Mouse (Mus musculus) limb, embryonic 15.5 days (tissue): ENCODE data around the gene Ccna2. TPM values are rescaled to one million over a fixed set of nuclear protein-coding genes. Genes with fewer than 3 reads are reported as not detected.

Source experiments
- ATAC-seq: fragments of 200-750 bp; cut with Nextera tagmentation; 2 replicates; pipeline ENCODE4 v1.8.0; 2017; ENCODE audit warnings: low read depth, moderate TSS enrichment; ENCODE audit not compliant: insufficient number of reproducible peaks, low FRiP score, low TSS enrichment
- H3K27ac ChIP-seq: fragments of 300-500 bp; sonication (generic); 2 replicates; pipeline ENCODE4 v1.5.1; 2015; ENCODE audit warnings: moderate library complexity, mild to moderate bottlenecking, inconsistent platforms
- H3K27me3 ChIP-seq: fragments of 300-500 bp; sonication (generic); 2 replicates; pipeline ENCODE4 v1.6.1; 2015; ENCODE audit warnings: inconsistent platforms
- H3K36me3 ChIP-seq: fragments of 300-500 bp; sonication (generic); 2 replicates; pipeline ENCODE4 v1.6.1; 2015; ENCODE audit warnings: inconsistent platforms
- H3K4me1 ChIP-seq: fragments of 300-500 bp; sonication (generic); 2 replicates; pipeline ENCODE4 v1.6.1; 2015; ENCODE audit warnings: inconsistent platforms
- H3K4me2 ChIP-seq: fragments of 300-500 bp; sonication (generic); 2 replicates; pipeline ENCODE4 v1.6.1; 2015; ENCODE audit warnings: mild to moderate bottlenecking, inconsistent platforms
- H3K4me3 ChIP-seq: fragments of 300-500 bp; sonication (generic); 2 replicates; pipeline ENCODE4 v1.5.1; 2015; ENCODE audit warnings: mild to moderate bottlenecking, inconsistent platforms
- H3K9ac ChIP-seq: fragments of 300-500 bp; sonication (generic); 2 replicates; pipeline ENCODE4 v1.6.1; 2015; ENCODE audit warnings: inconsistent platforms
- H3K9me3 ChIP-seq: fragments of 300-500 bp; sonication (generic); 2 replicates; pipeline ENCODE4 v1.6.1; 2016; ENCODE audit warnings: inconsistent platforms
- WGBS: fragments of 180-500 bp; shearing (Covaris S2); methylation state at CpG from one replicate; pipeline ENCODE4 v1.1.7; 2015; 5-methylcytosine and 5-hydroxymethylcytosine counted together
- polyA plus RNA-seq: library from polyadenylated mRNA; unstranded; fragments of >200 nt; fragmentation: Nextera tagmentation; extraction: Ambion mirVana; gene quantifications from 2 replicates; pipeline ENCODE4 v1.2.1, GENCODE M21; 2015

Ccna2 gene
- polyA plus RNA-seq, 1 experiment from 2014 or later: 130 TPM

DNA sequence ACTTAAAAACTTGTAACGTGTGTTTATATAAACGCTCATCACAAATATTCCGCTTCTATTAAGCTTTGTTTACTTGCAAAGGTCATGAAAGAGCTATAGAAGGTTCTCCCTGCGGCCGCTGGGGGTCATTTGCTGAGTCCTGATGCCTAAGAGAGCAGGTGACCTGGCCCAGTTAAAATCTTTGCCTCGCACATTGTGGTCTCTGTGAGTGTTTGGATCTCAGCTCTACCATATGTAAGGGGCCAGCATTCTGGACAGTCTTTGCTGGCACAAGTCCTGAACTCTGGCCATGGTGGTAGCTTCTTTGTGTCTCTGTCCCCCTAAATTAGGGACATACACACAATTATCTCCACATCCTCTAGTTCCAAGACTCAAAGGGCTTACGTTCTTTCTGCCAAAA lies 39.2 kb downstream of the Ccna2 start:
- 40% methylated on average over 7 of the region's 7 CpGs for WGBS
- Histone ChIP-seq H3K9ac (no peak overlapping the region), H3K4me2 (no peak overlapping the region), H3K4me1 (peaks cover 4% of the 10 kb centered on the region; the same call in 1 of the 2 replicates), H3K27me3 (peaks cover 10% of the 10 kb centered on the region; the same call in 1 of the 2 replicates), H3K36me3 (no peaks in the 10 kb centered on the region), H3K4me3 (no peak overlapping the region), H3K9me3 (no peaks in the 10 kb centered on the region), H3K27ac (no peak overlapping the region)
- ATAC-seq: no peak

DNA sequence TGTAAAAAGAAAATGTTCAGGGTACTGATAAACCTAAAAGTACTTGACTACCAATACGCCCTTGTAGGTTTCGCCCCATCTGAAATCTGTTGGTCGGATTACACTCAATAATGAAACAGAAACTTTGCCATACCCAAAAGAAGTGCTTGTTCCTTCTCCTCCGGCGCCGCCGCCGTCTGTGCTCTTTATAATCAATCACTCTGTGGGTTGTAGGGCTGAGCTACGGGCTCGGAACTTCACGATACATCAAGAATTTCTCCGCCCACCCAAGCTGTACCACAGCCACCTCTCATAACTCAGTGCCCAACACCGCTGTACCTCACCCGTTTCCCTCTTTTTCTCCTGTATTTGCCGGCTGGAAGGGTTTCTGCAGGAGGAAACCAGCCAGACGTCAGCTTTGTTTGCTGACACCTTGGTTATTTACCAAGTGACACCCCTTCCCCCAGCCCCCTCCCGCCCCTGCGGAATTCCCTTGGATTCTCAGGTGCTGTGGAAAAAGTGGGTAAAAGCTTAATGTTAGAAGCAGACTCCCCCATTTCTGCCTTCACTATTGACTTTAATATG lies 39.9 kb downstream of the Ccna2 start:
- WGBS: 8% methylated on average over 18 of the region's 18 CpGs

DNA sequence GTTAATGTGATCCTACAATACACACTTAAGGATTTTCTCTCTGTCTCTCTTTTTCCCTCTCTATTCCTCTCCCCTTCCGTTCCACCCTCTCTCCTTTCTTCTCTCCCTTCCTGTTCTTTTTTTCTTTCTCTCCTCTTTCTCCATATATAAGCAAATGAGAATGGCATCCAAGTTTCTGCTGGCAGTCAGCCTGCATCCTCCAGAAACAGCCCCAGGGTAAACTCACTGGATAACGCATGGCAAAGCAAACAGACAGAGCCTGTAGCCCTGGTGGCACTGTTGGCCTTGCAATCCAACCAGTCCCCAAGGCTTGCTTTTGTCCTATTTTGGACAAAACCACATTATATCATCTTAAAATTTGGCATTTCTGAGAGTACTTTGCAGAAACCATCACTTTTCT lies 40.7 kb downstream of the Ccna2 start:
- no peak for ATAC-seq
- no peak overlapping the region for H3K27ac ChIP-seq
- no peaks in the 10 kb centered on the region for H3K36me3 ChIP-seq
- H3K4me1 ChIP-seq: peaks cover 4% of the 10 kb centered on the region; the same call in 1 of the 2 replicates
- no peaks in the 10 kb centered on the region for H3K9me3 ChIP-seq
- H3K9ac ChIP-seq: no peak overlapping the region
- H3K27me3 ChIP-seq: peaks cover 10% of the 10 kb centered on the region; the same call in 1 of the 2 replicates
- 35% methylated on average over 2 of the region's 2 CpGs for WGBS
- no peak overlapping the region for H3K4me2 ChIP-seq
- no peak overlapping the region for H3K4me3 ChIP-seq

More for the DNA sequence above, 39.9 kb downstream of the Ccna2 start:
- Histone ChIP-seq H3K36me3 (no peaks in the 10 kb centered on the region), H3K9me3 (no peaks in the 10 kb centered on the region), H3K27ac (no peak overlapping the region), H3K4me2 (peak overlapping the region; percentile 50), H3K27me3 (peaks cover 10% of the 10 kb centered on the region; the same call in 1 of the 2 replicates), H3K4me1 (peaks cover 4% of the 10 kb centered on the region; the same call in 1 of the 2 replicates), H3K9ac (0 out of 2 replicates have a peak overlapping the region, but pooled peaks have one; percentile 20), H3K4me3 (peak overlapping the region; percentile 32)
- no peak for ATAC-seq

DNA sequence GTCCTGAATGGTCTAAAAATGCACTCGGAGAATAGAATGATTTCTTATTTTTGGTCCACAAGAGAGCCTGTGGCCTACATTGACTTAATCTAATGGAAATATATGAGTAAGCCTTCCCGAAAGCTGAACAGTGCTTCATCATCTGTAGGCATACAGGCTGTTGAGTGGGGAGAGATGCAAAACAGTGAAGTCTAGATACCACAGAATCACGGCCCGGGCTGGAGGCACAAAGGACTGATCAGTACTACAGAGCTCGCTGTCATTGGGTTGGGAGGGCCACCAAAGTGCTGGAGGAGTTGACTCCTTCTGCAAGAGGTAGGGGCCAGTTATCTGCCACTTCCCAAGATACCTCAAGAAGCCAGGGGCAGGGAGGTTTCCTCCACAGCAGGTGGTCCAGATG lies 41.2 kb downstream of the Ccna2 start:
- H3K36me3 ChIP-seq: no peaks in the 10 kb centered on the region
- no peak for ATAC-seq
- H3K4me3 ChIP-seq: no peak overlapping the region
- H3K27me3 ChIP-seq: peaks cover 10% of the 10 kb centered on the region; the same call in 1 of the 2 replicates
- 78% methylated on average over 5 of the region's 5 CpGs for WGBS
- no peaks in the 10 kb centered on the region for H3K9me3 ChIP-seq
- H3K4me1 ChIP-seq: peaks cover 4% of the 10 kb centered on the region; the same call in 1 of the 2 replicates
- no peak overlapping the region for H3K9ac ChIP-seq
- no peak overlapping the region for H3K27ac ChIP-seq
- no peak overlapping the region for H3K4me2 ChIP-seq

DNA sequence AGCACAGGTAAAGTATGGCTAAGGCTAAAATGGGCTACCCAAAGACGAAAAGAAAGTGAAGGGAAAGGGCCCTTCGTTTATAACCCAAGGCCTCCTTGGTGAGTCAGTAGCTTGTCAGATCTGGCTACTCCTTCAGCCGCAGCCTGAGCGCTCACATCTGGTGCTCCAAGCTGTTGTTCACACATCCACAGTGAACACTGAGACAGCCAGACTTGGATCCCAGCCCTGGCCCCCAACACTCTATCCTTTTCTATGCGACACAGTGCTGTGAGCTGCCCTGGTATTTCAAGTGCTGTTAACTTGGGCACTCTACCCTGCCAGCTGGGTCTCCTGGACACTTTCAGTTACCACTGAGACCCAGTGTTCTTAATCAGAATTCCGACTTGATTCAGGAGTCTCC lies 41.6 kb downstream of the Ccna2 start:
- no peak overlapping the region for H3K9ac ChIP-seq
- peaks cover 10% of the 10 kb centered on the region; the same call in 1 of the 2 replicates for H3K27me3 ChIP-seq
- H3K4me3 ChIP-seq: no peak overlapping the region
- peaks cover 4% of the 10 kb centered on the region; the same call in 1 of the 2 replicates for H3K4me1 ChIP-seq
- 88% methylated on average over 6 of the region's 6 CpGs for WGBS
- H3K9me3 ChIP-seq: no peaks in the 10 kb centered on the region
- ATAC-seq: no peak
- no peak overlapping the region for H3K4me2 ChIP-seq
- H3K36me3 ChIP-seq: no peaks in the 10 kb centered on the region
- H3K27ac ChIP-seq: no peak overlapping the region

DNA sequence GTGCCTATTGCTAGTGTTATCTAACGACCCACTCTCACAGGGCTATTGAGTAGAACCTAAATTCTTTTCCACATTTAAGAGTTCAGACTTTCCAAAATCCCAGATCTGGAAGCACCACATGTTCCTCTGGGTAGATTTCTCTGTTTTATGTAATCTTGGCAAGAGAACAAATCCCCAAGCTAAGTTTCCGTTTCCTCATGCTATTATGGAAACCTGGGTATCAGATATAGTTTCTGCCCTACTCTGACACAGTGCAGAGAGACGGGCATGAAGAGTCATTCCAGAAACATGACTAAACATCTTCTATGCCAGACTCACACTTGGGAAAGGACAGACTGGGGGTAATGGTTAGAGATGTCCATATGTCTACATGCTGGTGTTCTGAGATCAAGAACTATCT lies 47.5 kb downstream of the Ccna2 start:
- peaks cover 11% of the 10 kb centered on the region for H3K4me1 ChIP-seq
- no peaks in the 10 kb centered on the region for H3K36me3 ChIP-seq
- no peak for ATAC-seq
- WGBS: 52% methylated on average over 3 of the region's 3 CpGs
- H3K27ac ChIP-seq: no peak overlapping the region
- no peak overlapping the region for H3K4me3 ChIP-seq
- no peak overlapping the region for H3K4me2 ChIP-seq
- H3K9ac ChIP-seq: no peak overlapping the region
- peaks cover 33% of the 10 kb centered on the region for H3K27me3 ChIP-seq
- H3K9me3 ChIP-seq: no peaks in the 10 kb centered on the region

DNA sequence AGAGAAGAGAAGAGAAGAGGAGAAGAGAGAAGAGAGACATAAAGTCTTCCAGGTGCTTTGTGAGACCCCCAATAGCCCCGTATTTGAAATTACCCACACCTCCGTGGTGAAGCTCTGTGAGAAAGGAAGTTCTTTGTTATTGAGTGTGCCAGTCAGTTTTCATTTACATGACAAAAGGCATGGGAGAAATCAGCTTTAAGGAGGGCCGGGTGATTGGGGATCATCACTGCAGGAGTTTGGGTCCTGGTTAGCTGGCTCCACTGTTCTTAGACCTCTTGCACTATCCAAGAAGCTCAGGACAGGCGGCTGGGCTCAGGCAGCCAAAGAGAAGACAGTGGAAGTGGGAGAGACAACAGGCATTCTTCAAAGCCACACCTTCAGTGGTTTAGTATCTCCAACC lies 49.8 kb downstream of the Ccna2 start:
- Histone ChIP-seq H3K4me3 (no peak overlapping the region), H3K9me3 (no peaks in the 10 kb centered on the region), H3K27me3 (peaks cover 40% of the 10 kb centered on the region), H3K4me2 (no peak overlapping the region), H3K27ac (no peak overlapping the region), H3K4me1 (peaks cover 11% of the 10 kb centered on the region), H3K36me3 (no peaks in the 10 kb centered on the region), H3K9ac (no peak overlapping the region)
- 12% methylated on average over 4 of the region's 4 CpGs for WGBS
- no peak for ATAC-seq

DNA sequence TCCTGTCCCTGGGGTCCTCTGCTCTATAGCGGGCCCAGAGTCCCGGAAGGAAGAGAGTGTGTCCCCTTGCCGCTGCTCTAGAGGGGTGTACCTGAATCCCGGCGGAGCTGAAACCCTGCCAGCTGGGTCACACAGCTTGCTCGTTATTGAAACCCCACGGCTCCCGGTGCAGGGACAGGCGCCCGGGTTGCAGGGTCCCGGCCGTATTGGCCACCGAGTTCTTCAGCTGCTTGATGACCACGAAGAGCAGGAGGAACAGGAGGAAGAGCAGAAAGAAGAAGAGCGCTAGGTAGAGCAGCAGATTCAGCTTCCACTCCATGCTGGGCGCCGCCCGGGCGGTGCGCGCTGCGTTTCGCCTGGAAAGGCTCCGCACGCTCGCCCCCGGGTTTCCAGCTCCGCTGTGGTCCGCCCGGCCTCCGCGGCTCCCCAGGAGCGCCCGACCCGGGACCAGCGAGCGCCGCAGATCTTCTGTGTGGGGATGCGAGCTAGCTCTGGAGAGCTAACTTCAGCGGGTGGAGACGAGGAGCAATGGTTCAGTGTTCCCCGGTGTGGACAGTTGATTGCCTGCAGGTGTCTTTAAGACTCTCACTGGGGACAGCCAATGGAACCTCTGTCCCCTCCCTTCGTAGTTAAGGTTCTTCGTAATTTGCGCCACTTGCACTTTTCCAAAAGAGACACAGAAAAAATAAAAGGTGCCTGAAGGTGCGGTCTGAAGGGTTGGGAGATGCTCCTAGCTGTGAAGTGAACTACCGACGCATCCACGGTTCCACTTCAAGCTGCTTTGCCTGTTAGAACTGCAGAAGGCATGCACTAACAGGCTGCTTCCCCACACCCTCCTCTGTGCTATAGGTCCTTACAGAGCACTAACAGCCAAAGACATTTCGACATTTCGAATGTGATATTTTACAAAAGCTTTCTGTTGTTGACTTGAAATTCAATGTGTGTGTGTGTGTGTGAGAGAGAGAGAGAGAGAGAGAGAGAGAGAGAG lies 50.6 kb downstream of the Ccna2 start, which contains the start of gene Gm11549:
TSS of gene Gm11549 (minus strand) at position 741 of the 988 bp plus-strand sequence.
- H3K4me2 ChIP-seq: peak within 1 kb of the TSS; percentile 89
- H3K9me3 ChIP-seq: no peaks in the 10 kb centered on the region
- H3K4me1 ChIP-seq: peaks cover 11% of the 10 kb centered on the region
- WGBS: under 1% methylated on average over 51 of the region's 51 CpGs
- H3K27me3 ChIP-seq: peaks cover 40% of the 10 kb centered on the region
- H3K27ac ChIP-seq: no peak within 1 kb of the TSS
- H3K36me3 ChIP-seq: no peaks in the 10 kb centered on the region
- H3K4me3 ChIP-seq: peak within 1 kb of the TSS; percentile 44
- ATAC-seq: no peak
- peak within 1 kb of the TSS; percentile 26; the same call in 1 of the 2 replicates for H3K9ac ChIP-seq

DNA sequence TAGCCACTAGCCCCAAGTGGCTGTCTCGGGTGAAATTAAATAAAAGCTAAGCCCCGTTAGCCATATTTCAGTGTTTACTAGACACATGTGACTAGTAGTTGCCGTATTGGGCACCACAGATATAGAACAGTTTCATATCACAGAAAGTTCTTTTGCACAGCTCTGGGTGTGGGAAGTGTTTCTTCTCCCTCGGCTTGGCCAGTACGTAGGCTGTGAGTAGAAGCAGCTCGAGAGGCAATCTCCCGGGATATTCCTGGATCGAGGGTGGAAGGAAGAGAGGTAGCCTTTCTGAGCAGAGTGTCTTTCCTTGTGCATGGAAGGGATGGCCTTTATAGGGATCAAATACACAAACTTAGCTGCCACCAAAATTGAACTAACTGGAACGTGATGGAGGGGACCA lies 55.8 kb downstream of the Ccna2 start:
- H3K27ac ChIP-seq: no peak overlapping the region
- H3K4me2 ChIP-seq: no peak overlapping the region
- H3K9ac ChIP-seq: no peak overlapping the region
- no peaks in the 10 kb centered on the region for H3K36me3 ChIP-seq
- WGBS: 84% methylated on average over 9 of the region's 9 CpGs
- no peaks in the 10 kb centered on the region for H3K9me3 ChIP-seq
- no peak overlapping the region for H3K4me3 ChIP-seq
- ATAC-seq: no peak
- peaks cover 5% of the 10 kb centered on the region for H3K4me1 ChIP-seq
- peaks cover 20% of the 10 kb centered on the region for H3K27me3 ChIP-seq

Other genes with a start within 250 kb of the Ccna2 start
- gene Anxa5, start 96.3 kb downstream of the Ccna2 start, polyA plus RNA-seq: 540 and 661 TPM in 2 replicates
- 2.2 and 2.4 TPM in 2 replicates for gene 1810062G17Rik, start 96.2 kb downstream of the Ccna2 start, polyA plus RNA-seq
- 0.06 TPM in 1 of 2 replicates, not detected in the other for gene Gm11549, start 50.3 kb downstream of the Ccna2 start, polyA plus RNA-seq
- 52.3 and 55.8 TPM in 2 replicates for gene Exosc9, start 19.5 kb downstream of the Ccna2 start, polyA plus RNA-seq
- 14.0 and 15.1 TPM in 2 replicates for gene Bbs7, start 41.3 kb upstream of the Ccna2 start, polyA plus RNA-seq
- 2.2 and 2.5 TPM in 2 replicates for gene Trpc3, start 118.0 kb upstream of the Ccna2 start, polyA plus RNA-seq